Mouse (Mus musculus): ENCODE data around the gene Fabp7.
A peak's percentile ranks its signal among the peaks of the same experiment; 100 is the strongest.

The Fabp7 gene

DNA sequence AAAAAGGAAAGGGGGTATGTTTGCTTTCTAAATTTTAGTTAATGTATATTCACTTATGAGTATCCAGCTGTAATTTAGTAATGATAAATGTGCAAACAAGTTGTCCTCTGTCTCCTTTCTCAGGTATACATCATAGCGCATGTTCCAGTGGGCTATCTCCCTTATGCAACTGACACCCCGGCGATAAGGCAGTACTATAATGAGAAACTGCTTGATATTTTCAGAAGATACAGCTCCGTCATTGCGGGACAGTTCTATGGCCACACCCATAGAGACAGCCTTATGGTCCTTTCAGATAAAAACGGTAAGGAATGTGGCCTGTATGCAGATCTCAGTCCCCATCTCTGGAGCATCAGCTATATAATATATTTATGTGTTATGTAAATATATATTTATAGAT is 23.1 kb downstream of the Fabp7 start:
- DNase-seq, result no peak

DNA sequence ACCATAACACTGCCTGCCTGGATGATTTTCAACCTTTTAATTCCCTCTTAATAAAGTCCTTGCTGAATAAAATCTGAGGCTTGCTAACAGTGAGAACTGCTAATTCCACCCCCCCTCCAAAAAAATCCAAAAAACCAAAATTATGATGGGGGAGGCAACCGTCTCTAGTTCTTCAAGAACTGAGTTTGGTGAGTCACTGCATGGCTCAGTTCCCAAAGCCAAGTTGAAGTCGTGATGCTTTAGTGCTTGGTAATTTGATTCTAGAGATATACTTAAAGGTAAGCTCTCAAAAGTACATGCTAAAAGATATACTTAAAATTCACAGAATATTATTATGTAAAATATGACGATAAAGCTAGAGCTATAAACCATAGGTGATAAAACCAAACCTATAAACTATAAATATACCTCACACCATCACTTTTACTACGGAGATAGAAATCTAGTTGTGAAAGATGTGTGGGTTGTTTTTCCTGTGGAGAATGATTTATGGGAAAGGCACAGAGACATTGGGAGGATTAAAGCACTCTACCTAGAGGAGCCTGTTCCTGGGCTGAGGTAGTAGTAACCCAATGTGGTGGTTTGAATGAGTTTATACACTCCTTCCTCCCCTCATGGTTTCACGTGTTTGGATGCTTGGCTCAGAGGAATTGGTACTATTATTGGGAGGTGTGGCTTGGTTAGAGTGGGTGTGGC is 27.6 kb downstream of the Fabp7 start:
- DNase-seq, result no peak

DNA sequence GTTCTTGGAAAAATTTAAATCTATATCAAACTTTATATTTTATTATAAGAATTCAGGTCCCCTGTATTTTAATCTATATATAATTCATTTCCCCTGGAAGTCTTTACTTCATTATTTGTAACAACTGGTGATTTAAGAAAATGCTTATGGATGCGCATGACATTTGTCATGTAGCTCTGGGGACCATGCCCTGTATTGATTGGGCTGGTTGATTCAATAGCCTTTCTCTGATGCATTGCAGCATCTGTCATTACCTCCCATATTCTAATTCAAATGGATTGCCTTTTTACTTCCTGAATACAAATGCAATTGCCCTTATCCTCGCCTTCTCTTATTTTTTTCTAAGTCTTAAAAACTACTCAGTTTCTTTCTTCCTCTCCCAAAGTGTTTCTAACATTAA is 29.6 kb downstream of the Fabp7 start:
- DNase-seq, result no peak

DNA sequence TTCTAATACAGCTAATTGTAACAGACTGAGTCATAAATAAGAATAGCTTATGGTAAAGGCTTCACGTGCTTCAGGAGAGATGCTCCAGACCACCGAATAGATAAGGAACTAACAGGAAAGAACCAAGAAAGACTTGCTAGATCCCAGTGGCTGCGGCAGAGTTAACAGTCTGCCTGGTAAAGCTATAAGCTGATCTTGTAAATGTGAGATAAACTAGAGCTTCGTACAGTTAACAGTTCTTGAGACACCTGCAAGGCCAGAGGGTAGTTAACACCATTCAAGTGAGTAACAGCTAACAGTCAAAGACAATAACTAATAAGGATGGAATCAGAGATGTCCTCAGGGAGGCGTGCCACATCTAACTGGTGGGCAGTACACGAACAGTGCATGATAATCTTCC is 31.2 kb downstream of the Fabp7 start:
- DNase-seq, result no peak

DNA sequence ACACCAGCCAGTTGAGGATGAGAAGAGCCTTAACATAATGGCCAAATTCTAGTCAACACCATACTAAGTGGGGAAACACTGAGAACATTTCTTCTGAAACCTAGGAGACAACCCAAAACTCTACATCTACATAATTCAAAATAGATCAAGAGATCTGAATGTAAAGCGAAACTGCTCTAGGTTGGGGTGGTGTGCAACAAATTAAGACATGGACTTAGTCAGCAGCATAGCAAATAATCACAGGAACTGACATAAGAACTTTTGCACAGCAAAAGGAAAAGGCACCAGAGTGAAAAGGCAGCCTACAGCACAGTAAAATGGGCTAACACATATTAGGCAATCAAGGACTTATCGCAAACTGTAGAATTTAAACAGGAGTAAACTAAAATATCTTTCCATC is 34.5 kb downstream of the Fabp7 start:
- DNase-seq, result no peak

DNA sequence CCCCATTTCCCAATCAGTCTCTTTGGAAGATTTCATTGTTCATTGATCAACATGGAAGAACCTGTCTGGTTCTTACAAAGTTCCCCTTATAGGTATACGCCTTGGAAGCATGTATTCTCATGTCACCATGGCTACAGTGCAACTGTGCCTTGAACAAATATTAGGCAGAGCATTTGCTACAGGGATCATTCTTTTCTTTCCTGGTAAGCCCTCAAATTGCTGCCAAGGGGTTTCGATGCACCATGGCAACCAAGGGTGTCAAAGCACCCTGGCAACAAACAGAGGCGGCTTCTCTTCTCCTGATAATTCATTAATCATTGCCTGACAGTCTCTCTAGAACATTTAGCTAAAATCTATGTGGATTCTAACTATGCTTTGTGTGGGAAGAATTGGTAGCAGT is 37.8 kb downstream of the Fabp7 start:
- DNase-seq, result peak; percentile 10

DNA sequence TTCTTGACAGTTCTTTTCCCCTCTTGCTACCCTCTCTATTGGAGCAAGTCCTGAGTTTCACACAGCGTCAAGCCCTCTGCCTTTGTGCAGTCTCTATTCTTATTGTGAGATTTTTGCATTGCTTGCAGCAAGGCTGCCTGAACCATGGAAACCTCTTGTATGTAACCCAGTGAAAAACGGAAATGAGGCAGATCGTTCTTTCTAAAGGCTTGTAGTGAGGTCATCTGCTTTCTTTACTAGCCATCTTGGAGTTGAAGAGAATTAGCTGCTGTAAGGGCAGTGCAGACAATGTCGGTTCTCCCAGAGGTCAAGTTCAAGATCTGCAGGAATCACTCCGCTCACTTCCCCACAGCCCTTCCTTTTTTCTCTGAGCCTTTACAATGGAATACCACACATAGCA is 44.0 kb downstream of the Fabp7 start:
- DNase-seq, result peak; percentile 9

DNA sequence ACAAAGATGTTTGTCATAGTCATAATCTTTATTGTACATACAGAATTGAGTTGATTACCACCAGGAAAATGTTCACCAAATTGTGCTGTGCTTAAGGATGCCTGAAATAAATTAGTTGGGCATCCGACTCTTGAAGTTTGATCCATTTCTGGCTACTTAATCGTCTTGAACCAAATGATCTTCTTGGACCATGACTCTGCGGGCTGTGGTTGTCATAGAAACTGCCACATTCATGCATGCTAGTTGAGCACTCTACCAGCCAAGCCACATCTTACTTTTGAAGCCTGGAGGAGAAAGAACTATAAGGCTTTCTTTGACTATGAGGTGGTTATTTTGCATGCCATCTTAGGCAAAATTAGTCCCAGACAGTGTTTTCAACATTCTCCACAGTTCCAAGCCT is 44.9 kb downstream of the Fabp7 start:
- DNase-seq, result no peak

DNA sequence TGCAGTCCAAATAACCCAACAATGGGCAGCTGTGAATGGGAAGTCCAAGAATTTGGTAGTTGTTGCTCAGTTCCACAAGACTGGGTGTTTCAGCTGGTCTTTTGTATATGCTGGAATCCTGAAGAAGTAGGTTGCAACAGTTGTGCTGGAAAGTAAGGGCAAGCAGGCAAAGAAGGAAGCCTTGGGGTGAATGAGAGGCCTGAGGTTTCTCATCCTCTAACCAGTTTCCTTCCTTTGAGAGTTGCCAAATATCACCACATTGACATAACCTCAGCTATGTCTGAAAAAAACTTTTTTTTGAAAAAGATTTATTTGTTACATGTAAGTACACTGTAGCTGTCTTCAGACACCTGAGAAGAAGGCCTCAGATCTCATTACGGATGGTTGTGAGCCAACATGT is 50.4 kb downstream of the Fabp7 start:
- DNase-seq, result no peak

DNA sequence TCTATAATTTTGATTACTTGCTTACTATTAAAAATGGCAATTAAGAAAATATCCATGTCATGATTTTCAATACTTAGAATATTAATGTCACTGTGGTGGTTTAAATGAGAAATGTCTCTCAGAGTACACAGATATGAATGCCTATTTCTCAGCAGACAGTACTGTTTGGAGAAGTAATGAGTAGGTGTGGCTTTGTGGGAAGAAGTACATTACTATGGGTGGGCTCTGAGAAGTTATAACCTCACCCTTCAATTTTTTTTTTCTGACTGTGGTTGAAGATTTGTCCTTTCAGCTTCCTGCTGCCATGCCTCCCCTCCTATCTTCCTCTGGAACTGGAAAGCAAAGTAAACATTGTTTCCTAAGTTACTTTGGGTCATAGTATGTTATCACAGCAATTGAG is 51.3 kb downstream of the Fabp7 start:
- no peak for DNase-seq

Measured in cerebellum, adult 9-10 months (tissue).